Mouse (Mus musculus) liver, adult 2 months (tissue): ENCODE results near the gene Rcc2.

Experiments used
- CTCF ChIP-seq: fragments of 200-500 bp; IDR thresholded peaks from 2 replicates; pipeline ENCODE4 v1.5.1; 2011; ENCODE audit warnings: low read depth, low read length, control low read depth
- POLR2A ChIP-seq: fragments of 200-500 bp; IDR thresholded peaks from 2 replicates; pipeline ENCODE4 v1.6.1; 2011; ENCODE audit warnings: low read length, control low read depth; ENCODE audit not compliant: insufficient read depth; ENCODE audit errors: extremely low read depth

- no peak for TF ChIP-seq POLR2A
- no peak for TF ChIP-seq CTCF
Measured at GRCm38 (mm10) chr4:140726907-140727306, 26.6 kb downstream of the Rcc2 start.
